Mouse (Mus musculus) ES-Bruce4 (cell line): ENCODE data around the gene Clasrp.

ENCODE experiments used
- CTCF ChIP-seq: IDR thresholded peaks from one replicate; pipeline ENCODE4 v1.8.1; 2011; ENCODE audit warnings: low read depth, low read length
- EP300 ChIP-seq: IDR thresholded peaks from 2 replicates; pipeline ENCODE4 v1.6.1; 2011; ENCODE audit warnings: low read depth, low read length; ENCODE audit not compliant: insufficient read depth
- POLR2A ChIP-seq: IDR thresholded peaks from one replicate; pipeline ENCODE4 v1.8.1; 2011; ENCODE audit warnings: low read length; ENCODE audit not compliant: insufficient read depth

DNA sequence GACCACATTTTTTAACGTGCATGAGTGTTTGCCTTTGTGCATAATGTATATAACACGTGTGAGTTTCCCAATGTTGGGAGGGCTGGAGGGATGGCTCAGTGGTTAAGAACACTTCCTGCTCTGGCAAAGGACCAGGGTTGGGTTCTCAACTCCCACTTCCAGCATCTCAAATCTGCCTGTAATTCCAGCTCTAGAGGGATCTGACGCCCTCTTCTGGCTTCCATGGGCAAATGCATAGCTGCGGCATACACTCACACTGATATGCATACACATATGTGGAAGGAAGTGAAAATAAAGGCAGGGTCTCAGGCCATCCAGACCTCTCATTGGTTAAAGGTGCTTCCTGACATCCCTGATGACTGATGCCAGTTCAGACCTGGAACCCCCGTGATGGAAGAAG, 3.0 kb upstream of the Clasrp start:
- peak; percentile 20 for TF ChIP-seq CTCF
- no peak for TF ChIP-seq POLR2A
- no peak for TF ChIP-seq EP300
